Mouse (Mus musculus) layer of hippocampus, adult 9-11 months (tissue): ENCODE measurements around the gene Ffar4.
A peak's percentile ranks its signal among the peaks of the same experiment; 100 is the strongest.

Source experiments
- DNase-seq: peaks from one replicate; pipeline ENCODE4 v3.0.0; 2022

Ffar4 gene

GRCm38 (mm10) chr19:38096858-38097758, at the start of gene Ffar4:
TSS of gene Ffar4 (plus strand) at chr19:38097071.
- DNase-seq = no peak

- DNase-seq = no peak
Observed at GRCm38 (mm10) chr19:38049686-38050085, 47.2 kb upstream of the Ffar4 start.

- DNase-seq = no peak
Observed at GRCm38 (mm10) chr19:38053227-38054041, 43.4 kb upstream of the Ffar4 start.

- DNase-seq = no peak
Observed at GRCm38 (mm10) chr19:38054149-38054719, 42.6 kb upstream of the Ffar4 start.

- DNase-seq = peak; percentile 96
Observed at GRCm38 (mm10) chr19:38054720-38055192, 42.1 kb upstream of the Ffar4 start, which contains the start of gene Cep55. TSS of gene Cep55 (plus strand) at chr19:38055011.

GRCm38 (mm10) chr19:38055798-38056197, 41.1 kb upstream of the Ffar4 start:
- DNase-seq = no peak

- DNase-seq = no peak
Observed at GRCm38 (mm10) chr19:38056276-38056675, 40.6 kb upstream of the Ffar4 start.

- no peak for DNase-seq
Observed at GRCm38 (mm10) chr19:38056931-38057330, 39.9 kb upstream of the Ffar4 start.

- DNase-seq = no peak
Observed at GRCm38 (mm10) chr19:38063201-38063600, 33.7 kb upstream of the Ffar4 start.

- DNase-seq = no peak
Observed at GRCm38 (mm10) chr19:38064051-38064450, 32.8 kb upstream of the Ffar4 start.

GRCm38 (mm10) chr19:38073226-38073625, 23.6 kb upstream of the Ffar4 start:
- DNase-seq = no peak

- no peak for DNase-seq
Observed at GRCm38 (mm10) chr19:38075051-38075450, 21.8 kb upstream of the Ffar4 start.

GRCm38 (mm10) chr19:38076251-38076650, 20.6 kb upstream of the Ffar4 start:
- DNase-seq = no peak

- DNase-seq = no peak
Observed at GRCm38 (mm10) chr19:38077851-38078540, 18.9 kb upstream of the Ffar4 start.

- DNase-seq = no peak
Observed at GRCm38 (mm10) chr19:38081361-38081760, 15.5 kb upstream of the Ffar4 start.

- DNase-seq = no peak
Observed at GRCm38 (mm10) chr19:38082931-38083525, 13.8 kb upstream of the Ffar4 start.

GRCm38 (mm10) chr19:38085841-38086240, 11.0 kb upstream of the Ffar4 start:
- no peak for DNase-seq

GRCm38 (mm10) chr19:38086948-38087551, 9.8 kb upstream of the Ffar4 start:
- DNase-seq = peak; percentile 9

GRCm38 (mm10) chr19:38089358-38089757, 7.5 kb upstream of the Ffar4 start:
- no peak for DNase-seq

GRCm38 (mm10) chr19:38091512-38091985, 5.3 kb upstream of the Ffar4 start:
- DNase-seq = no peak

- no peak for DNase-seq
Observed at GRCm38 (mm10) chr19:38096231-38096630, 640 bp upstream of the Ffar4 start.

- DNase-seq = no peak
Observed at GRCm38 (mm10) chr19:38107871-38108270, 11.0 kb downstream of the Ffar4 start.
